Mouse (Mus musculus) lung, adult 2 months (tissue): ENCODE data around the gene Map4k5.

Source experiments
- CTCF ChIP-seq: fragments of 200-500 bp; IDR thresholded peaks from 2 replicates; pipeline ENCODE4 v1.5.1; 2011; ENCODE audit warnings: mild to moderate bottlenecking, low read length, control low read depth; ENCODE audit not compliant: insufficient read depth
- POLR2A ChIP-seq: fragments of 200-500 bp; IDR thresholded peaks from 2 replicates; pipeline ENCODE4 v1.6.1; 2011; ENCODE audit warnings: low read depth, mild to moderate bottlenecking, control low read depth, low read length, borderline replicate concordance; ENCODE audit errors: extremely low read depth

DNA sequence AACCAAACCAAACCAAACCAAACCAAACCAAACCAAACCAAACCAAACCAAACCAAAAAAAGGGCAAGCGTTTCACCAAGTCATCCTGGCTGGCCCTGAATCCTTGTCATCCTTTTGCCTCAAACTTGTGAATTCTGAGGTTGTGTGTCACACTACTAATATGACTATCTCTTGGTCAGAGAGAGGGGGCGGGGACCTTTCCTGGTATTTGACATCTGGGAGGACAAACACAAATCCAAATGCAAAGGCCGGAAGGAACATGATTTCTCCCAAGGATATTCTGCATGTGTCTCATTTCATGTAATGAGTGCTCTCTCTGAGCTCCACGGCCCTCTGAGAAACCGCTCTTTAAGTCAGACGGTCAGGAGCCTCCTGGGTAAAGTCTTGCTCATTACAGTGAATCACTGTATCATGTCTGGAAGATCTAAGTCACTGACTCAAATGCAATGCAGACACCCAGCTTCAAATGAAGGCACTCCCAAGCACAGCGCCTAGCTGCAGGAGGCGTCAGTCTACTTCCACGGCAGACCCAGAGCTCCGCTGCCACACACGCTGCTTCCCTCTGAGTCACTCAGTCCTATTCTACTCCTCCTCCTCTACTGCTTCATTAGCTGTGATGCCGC lies 58.9 kb downstream of the Map4k5 start:
- no peak for TF ChIP-seq CTCF
- TF ChIP-seq POLR2A = no peak
